Mouse (Mus musculus) central nervous system, embryonic 11.5 days (tissue): Measurements from ENCODE around the gene Dzip1. TPM values are rescaled to one million over a fixed set of nuclear protein-coding genes. Genes with fewer than 3 reads are reported as not detected.

Source experiments
- polyA plus RNA-seq: library from polyadenylated mRNA; depleted of rRNA; stranded (reverse); fragments of >200 nt; gene quantifications from 2 replicates; pipeline ENCODE4 v1.2.3, GENCODE M21; 2012; rRNA removed

Gene Dzip1
- polyA plus RNA-seq = 66.8 and 74.4 TPM in 2 replicates

DNA sequence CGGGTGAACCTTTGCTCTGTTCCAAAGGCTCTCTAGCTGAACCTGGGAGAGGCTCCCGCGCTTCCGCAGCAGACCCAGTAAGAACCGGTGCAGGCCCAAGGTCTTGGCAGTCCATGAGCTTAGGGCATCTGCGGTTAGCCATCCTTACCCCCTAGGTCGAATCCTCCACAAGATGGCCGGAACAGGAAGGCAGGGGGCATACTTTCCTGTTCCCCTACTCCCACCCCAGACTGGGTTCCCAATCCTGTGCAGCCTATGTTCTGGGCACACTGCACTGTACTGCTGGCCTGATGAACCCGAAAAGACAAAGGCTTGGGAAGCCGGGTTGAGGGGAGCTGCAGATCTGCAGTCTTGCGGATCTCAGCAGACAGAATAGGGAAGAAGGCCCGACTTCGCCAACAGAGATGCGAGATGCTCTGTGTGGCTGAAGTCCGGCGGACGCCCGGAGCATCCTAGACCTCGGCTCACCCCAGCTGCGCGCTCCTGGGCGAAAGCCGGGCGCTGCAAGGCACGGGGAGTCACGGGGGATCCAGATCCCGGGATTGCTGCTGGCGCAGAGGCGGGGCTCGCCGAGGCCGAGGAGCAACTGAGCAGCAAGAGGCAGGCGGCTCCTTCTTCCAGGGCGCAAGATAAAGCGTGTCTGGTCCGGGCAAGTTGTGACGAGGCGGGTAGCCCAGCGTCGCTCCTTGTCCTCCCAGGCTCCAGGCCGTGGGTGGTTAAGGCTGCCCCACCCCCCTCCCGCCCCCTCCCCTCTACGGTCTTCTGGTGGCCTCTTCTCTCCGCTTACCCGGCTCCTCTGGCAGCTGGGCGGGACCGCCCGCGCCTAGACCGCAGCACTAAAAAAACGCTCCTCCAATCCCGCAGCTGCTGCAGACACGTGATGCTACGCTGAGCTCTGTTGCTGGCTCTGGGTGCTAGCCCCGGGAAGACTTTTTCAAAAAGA lies at the start of gene Dzip1:
Gene Dzip1 (minus strand): TSS at position 788 of the 943 bp plus-strand sequence.

DNA sequence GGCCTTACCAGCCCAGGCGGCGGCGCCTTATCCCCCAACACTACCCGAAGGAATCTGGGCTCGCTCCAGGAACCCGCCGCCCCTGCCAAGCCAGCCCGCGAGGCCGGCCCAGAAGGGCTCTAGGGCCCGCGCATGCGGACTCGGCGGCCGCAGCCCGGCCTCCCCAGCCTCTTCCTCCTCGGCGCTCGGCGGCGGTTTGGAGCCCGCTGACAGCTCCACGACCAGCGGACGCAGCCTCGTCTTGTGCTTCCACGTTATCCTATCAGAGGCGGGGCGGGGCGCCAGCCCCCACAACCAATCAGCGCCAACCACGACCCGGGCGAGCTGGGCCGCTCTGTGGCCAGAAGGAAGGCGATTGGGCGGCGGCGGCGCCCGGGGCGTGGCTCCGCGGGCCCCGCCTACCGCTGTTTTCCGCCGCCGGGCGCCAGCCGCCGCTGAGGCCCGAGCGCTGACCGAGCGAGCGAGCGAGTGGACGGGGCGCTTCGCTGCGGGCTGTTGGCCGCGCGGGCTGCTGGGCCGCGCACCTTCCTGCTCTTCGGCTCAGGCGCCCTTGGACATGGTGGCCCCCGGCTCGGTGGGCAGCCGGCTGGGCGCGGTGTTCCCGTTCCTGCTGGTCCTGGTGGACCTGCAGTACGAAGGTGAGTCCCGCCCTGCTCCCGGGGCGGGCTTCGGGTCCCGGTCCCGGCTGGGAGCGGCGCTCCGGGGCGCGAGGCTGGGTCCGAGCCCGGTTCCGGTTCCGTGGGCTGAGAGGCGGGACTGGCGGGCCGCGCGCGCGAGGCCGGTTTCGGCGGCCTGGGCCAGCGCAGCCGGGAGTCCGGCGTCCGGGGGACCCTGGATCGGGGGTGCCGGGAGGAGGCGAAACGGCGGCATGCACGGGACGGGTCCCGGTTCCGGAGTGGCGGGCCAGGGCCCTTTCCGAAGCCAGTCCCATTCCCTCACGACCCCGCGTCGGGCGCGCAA lies 12.6 kb upstream of the Dzip1 start, which contains the start of gene Dnajc3:
Gene Dnajc3 (plus strand): TSS at position 444 of the 960 bp plus-strand sequence.

Other genes starting within 250 kb of the Dzip1 start
- 1.9 and 2.4 TPM in 2 replicates for gene Abcc4, start 219.2 kb downstream of the Dzip1 start, polyA plus RNA-seq
- gene Cldn10, start 137.6 kb downstream of the Dzip1 start, polyA plus RNA-seq = 0.06 and 0.30 TPM in 2 replicates
- gene Dnajc3, start 12.5 kb upstream of the Dzip1 start, polyA plus RNA-seq = 17.2 and 17.6 TPM in 2 replicates
- gene Uggt2, start 174.0 kb upstream of the Dzip1 start, polyA plus RNA-seq = 35.9 and 36.4 TPM in 2 replicates
- gene Hs6st3, start 212.9 kb upstream of the Dzip1 start, polyA plus RNA-seq = 0.55 and 0.83 TPM in 2 replicates